Mouse (Mus musculus): ENCODE results near the gene Aox2. TPM values are rescaled to one million over a fixed set of nuclear protein-coding genes. Genes with fewer than 3 reads are reported as not detected.
A peak's percentile ranks its signal among the peaks of the same experiment; 100 is the strongest.

Aox2 gene
- total RNA-seq (2021) = under 1 TPM; 0.10 to 0.11 TPM
- long read RNA-seq, experiment 1 = 0 reads
- long read RNA-seq, experiment 2 = 0 reads

DNA sequence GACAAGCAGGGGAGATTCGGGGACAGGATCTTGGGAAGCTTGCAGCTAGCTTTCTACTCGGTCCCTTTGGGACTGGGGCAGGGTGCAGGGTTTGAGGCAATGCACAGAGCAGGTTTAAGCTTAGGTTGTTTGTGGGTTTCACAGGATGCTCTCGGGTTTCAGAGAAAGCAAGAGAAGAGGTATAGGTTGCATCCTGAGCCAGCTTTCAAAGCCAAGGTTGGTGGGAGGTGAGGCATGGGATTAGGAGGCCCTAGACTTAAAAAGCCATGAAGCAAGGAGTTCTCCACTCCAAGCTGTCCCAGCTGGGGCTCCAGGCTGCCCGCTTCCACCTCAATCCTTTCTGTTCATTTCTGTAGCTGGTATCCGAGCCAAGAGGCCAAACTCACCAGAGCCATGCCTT, at the start of gene Aox2:
TSS of gene Aox2 (plus strand) at position 301 of the 400 bp plus-strand sequence.
- no peak for DNase-seq
- intact Hi-C loops (cut with DNase I) = no loop called here
- H3K27ac ChIP-seq = no peak within 1 kb of the TSS

DNA sequence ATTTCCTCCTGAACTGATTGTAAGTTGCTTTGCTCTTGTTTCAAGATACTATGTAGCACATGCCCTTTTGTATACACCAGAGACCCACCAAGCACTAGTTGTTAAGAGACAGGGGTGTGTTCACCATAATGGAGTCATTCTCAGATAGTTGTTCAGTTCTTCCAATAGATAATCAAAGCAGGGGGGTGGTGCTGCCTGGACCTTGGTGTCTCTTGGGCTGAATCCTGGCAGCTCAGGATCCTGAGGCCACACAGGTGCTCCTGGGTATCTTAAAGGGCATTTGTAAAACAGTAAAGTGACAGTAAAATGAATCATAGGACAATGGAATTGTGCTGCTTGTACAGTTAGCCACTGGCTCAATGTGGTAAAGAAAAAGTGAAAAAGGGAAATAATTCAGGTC, 49.2 kb upstream of the Aox2 start:
- TF ChIP-seq CTCF (IDR thresholded peaks at IDR 0.05) = no peak
- no peak overlapping the region for H3K27ac ChIP-seq
- no peak overlapping the region for H3K4me3 ChIP-seq
- intact Hi-C loops (cut with DNase I) = no loop called here
- no peak for DNase-seq

More for the DNA sequence above, at the start of gene Aox2:
- TF ChIP-seq CTCF (IDR thresholded peaks at IDR 0.05) = no peak
- no peak within 1 kb of the TSS for H3K4me3 ChIP-seq

DNA sequence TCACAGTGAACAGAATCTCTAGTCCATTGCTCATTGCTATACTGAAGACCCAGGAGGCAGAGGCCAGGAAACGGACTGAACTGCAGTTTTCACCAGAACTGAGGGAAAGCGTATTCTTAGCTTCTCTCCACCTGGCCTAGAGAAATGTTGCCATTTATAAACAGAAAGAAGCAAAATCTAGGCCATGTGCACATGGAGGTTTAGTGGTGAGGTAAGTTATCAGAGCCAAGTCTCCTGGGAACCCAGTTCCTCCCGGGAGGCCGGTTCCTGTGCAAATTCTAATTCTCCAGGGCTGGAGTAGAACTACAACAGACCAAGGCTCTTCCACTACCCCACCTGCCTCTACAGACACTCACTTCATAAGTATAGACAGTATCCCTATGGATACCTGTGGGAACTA, 48.4 kb upstream of the Aox2 start:
- no peak for DNase-seq
- Histone ChIP-seq H3K27ac (no peak overlapping the region), H3K4me3 (no peak overlapping the region)
- no peak for TF ChIP-seq CTCF (IDR thresholded peaks at IDR 0.05)
- intact Hi-C loops (cut with DNase I) = no loop called here

DNA sequence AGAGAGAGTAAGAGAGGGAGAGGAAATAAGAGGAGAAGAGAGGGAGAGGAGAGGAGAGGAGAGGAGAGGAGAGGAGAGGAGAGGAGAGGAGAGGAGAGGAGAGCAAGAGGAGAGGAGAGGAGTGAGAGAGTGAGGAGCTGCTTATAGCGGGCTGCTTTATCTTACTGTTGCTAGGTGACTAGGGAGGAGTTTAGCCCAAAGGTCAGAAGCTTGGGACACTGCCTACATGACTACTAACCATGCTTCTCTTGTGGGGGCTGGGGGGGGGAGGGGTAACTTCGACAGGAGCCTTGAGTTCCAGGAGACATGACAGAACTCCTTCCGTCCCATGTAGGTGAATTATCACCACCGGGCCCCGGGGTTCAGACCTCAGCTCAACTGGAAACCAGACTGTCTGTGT, 47.6 kb upstream of the Aox2 start:
- no peak for DNase-seq
- intact Hi-C loops (cut with DNase I) = no loop called here
- TF ChIP-seq CTCF (IDR thresholded peaks at IDR 0.05) = no peak
- Histone ChIP-seq H3K27ac (no peak overlapping the region), H3K4me3 (no peak overlapping the region)

DNA sequence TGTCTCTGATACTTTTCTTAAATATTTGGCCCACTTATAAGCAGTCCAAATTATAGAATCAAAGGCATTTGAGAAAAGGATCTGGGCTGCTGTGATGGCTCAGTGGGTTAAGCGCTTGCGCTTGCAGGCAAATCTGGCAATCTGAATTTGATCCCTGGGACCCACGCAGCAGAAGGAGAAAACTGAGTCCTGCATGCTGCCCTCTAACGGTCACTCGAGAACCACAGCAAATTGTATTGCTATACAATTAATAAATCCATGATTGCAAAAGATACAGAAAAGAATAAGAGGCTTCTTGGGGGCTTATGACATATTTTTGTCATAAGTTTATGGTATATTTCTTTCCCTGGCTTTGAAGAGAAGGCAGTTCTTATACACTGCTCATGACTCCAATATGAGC, 42.7 kb upstream of the Aox2 start:
- peak; percentile 10; the same call in 1 of the 2 replicates for TF ChIP-seq CTCF (IDR thresholded peaks at IDR 0.05)
- intact Hi-C loops (cut with DNase I) = loop anchor here (5.0 kb wide), 1 partner anchor 37 kb away; no protein-coding TSS in a partner anchor
- Histone ChIP-seq H3K27ac (no peak overlapping the region), H3K4me3 (no peak overlapping the region)
- DNase-seq = no peak

DNA sequence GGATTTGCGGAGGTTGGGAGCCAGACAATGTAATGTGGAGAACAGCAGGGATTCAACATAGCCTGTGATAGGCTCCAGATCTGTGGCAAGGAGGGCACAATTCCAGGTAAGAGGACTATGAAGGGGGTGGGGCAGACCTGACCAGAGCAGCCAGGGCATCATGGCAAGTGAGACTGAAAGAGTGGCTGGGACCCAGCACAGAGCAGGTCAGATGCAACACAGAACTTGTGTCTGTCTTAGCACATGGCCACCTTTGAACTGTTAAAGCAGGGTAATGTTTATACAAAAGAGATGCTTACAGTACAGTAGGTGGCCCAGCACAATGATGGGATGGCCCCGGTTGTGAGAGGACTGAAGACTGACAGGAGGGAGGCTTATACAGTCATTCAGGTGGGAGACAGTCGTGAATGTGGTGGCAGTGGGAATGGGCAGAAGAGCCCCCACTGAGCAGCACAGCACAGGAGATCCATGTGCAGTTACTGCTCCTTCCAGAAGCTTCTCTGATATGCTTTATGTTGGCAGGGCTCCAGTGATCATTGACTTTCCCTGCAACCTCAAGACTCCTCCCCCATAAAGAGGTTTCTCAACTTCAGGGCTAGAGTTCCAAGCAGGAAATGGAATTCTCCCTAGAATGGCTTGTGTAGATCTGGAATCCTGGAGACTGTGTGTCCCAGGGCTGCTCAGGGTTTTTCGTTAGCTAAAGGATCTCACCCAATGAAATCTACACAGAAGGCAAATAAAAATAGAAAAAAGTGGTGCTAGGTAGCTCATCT, 40.4 kb upstream of the Aox2 start:
- Histone ChIP-seq H3K27ac (no peak overlapping the region), H3K4me3 (no peak overlapping the region)
- intact Hi-C loops (cut with DNase I) = loop anchor here (5.0 kb wide), 1 partner anchor 35 kb away; no protein-coding TSS in a partner anchor
- no peak for TF ChIP-seq CTCF (IDR thresholded peaks at IDR 0.05)
- DNase-seq = no peak

DNA sequence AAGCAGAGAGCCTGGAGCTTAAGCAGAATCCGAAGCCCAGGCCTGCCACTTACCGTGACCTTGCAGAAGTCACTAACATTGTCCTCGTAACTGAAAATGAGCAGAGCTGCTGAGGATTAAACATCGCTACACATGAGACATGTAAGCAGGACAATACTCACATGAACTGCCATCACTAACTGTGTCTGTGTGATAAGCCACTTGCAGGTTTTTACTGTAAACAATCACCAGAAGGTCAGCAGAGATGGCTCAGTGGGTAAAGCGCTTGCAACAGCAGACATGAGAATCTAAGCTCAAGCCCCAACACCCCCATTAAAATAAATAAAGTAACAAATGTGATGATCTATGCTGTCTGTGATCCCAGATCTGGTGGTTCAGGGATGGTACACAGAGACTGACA, 39.7 kb upstream of the Aox2 start:
- no peak for DNase-seq
- TF ChIP-seq CTCF (IDR thresholded peaks at IDR 0.05) = no peak
- intact Hi-C loops (cut with DNase I) = loop anchor here (5.0 kb wide), 1 partner anchor 34 kb away; no protein-coding TSS in a partner anchor
- no peak overlapping the region for H3K4me3 ChIP-seq
- H3K27ac ChIP-seq = no peak overlapping the region

DNA sequence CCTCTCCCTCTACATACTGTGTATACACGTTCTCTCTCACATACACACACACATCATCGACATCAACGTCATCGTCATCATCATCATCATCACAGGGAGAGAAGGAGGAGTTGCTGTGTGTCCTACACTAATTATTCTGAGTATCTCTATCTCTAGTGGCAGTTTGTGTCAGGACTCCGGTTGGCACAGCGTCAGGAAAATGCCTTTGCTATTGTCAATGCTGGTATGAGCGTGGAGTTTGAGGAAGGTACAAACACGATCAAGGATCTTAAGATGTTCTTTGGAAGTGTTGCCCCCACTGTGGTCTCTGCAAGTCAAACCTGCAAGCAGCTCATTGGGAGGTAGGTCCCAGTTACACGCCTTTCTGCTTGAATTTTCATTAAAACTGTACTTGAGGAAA, 39.2 kb upstream of the Aox2 start:
- TF ChIP-seq CTCF (IDR thresholded peaks at IDR 0.05) = no peak
- intact Hi-C loops (cut with DNase I) = loop anchor here (5.0 kb wide), 1 partner anchor 33 kb away; no protein-coding TSS in a partner anchor
- no peak for DNase-seq

DNA sequence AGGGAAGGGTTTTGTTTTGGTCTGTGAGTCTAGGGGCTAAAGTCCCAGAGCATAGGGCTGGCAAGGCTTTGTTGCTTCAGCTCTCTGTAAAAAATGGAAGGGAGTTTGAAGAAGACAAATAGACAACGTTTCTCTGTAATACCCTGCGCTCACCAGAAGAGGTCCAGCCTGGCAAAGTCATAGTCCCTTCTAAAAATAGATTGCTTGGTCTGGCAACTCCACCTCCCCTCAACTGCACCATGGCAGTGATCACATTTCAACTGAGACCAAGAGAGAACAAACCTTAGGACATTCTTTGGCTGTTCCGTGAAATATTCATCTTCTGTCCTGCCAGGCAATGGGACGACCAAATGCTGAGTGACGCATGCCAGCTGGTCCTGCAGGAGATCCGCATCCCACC, 37.8 kb upstream of the Aox2 start:
- no peak overlapping the region for H3K27ac ChIP-seq
- intact Hi-C loops (cut with DNase I) = loop anchor here (5.0 kb wide), 1 partner anchor 52 kb away; no protein-coding TSS in a partner anchor

More for the DNA sequence above, 39.2 kb upstream of the Aox2 start:
- no peak overlapping the region for H3K27ac ChIP-seq
- H3K4me3 ChIP-seq = no peak overlapping the region

DNA sequence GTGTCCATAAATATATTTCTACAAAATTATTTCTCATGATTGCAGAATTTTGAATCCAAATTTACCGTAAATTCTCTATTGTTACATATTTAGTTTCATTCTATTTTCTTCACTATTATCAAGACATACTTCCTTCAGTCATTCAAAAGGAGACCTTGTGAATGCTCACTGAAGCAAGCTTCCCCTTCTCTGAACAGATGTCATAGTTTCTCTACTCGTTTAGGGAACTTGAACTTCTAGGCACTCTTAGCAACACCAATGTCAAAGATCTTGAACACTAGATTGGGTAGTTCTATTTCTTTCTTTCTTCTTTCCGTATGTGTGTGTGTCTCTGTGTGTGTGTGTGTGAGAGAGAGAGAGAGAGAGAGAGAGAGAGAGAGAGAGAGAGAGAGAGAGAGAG, 33.6 kb upstream of the Aox2 start:
- no peak overlapping the region for H3K4me3 ChIP-seq
- intact Hi-C loops (cut with DNase I) = loop anchor here (5.0 kb wide), 1 partner anchor 48 kb away; no protein-coding TSS in a partner anchor
- H3K27ac ChIP-seq = no peak overlapping the region
- no peak for DNase-seq
- TF ChIP-seq CTCF (IDR thresholded peaks at IDR 0.05) = no peak

More for the DNA sequence above, 37.8 kb upstream of the Aox2 start:
- TF ChIP-seq CTCF (IDR thresholded peaks at IDR 0.05) = peak; percentile 55
- DNase-seq = peak; percentile 47
- H3K4me3 ChIP-seq = no peak overlapping the region

DNA sequence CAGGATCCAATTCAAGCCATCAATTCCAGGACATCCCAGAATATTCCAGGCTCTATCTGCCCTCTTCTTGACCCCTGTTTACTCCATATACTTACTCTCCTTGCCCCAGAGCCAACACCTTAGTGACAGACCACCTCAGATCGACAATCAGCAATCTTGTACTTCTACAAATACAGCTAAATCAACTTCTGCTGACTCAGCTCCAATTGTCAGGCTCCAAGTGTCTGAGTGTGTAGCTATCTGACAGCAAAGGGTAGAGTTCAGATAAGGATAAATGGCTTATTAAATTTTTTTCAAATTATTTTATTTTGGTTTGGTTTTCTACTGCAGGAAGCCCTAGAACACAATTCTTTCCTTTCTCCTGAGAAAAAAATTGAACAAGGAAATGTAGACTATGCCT, 29.6 kb upstream of the Aox2 start:
- Histone ChIP-seq H3K4me3 (no peak overlapping the region), H3K27ac (no peak overlapping the region)
- DNase-seq = no peak
- TF ChIP-seq CTCF (IDR thresholded peaks at IDR 0.05) = no peak
- intact Hi-C loops (cut with DNase I) = no loop called here

DNA sequence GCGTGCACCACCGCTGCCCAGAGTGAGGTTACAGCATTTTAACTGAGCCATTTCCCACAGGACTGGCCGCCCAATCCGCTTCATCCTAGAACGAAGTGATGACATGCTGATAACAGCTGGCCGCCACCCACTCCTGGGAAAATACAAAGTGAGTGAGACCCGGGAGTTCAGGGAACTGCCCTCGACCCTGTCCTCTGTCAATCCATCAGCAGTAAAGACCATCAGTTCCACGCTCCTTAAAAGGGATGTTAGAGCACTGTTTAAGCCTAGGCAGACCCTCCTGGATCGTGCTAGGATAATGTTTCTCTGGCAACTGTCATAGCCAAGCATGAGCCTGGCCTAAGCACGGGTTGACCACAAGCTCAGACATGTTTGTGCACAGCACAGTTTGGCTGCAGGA, 24.7 kb upstream of the Aox2 start:
- no peak overlapping the region for H3K27ac ChIP-seq
- intact Hi-C loops (cut with DNase I) = no loop called here
- H3K4me3 ChIP-seq = no peak overlapping the region
- no peak for DNase-seq
- no peak for TF ChIP-seq CTCF (IDR thresholded peaks at IDR 0.05)

DNA sequence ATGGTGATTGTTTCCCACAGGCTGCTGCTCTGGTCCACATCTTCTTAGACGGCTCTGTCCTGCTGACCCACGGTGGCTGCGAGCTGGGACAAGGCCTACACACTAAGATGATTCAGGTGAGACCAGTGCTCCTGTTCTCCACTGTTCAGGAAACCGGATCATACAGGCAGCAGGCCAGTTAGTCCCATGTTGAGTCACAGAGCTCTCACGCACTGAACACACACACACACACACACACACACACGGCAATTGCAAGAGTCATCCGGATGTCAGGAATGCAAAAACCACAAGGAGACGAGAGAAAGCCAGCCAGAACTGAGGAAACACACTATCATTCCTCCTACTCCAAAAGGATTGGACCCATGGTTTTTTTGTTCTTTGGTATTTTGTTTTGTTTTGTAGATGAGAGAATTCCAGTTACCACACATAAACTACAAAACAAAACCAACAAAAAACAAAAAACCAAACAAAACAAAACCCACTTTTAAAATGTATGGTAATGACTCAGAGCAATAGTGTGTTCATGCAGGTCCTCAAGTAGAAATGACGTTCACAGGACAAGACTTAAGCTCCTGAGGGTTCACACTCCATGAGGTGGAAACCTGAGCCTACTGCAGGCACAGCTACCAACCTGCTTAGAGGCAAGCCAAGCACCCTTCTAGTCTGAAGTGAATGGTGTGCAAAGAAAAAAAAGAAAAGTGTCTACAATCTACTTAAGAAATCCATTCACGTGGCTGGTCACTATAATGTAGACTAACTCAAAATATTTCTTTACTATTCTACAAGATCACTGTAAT, 20.7 kb upstream of the Aox2 start:
- no peak for DNase-seq
- Histone ChIP-seq H3K4me3 (no peak overlapping the region), H3K27ac (no peak overlapping the region)
- intact Hi-C loops (cut with DNase I) = no loop called here
- TF ChIP-seq CTCF (IDR thresholded peaks at IDR 0.05) = no peak

Measured in gastrocnemius, adult 2 months (tissue).